Mouse (Mus musculus): ENCODE measurements around the gene Traf3ip1. TPM values are rescaled to one million over a fixed set of nuclear protein-coding genes. Genes with fewer than 3 reads are reported as not detected.
A peak's percentile ranks its signal among the peaks of the same experiment; 100 is the strongest.

Traf3ip1 gene
- polyA plus RNA-seq, 1 experiment: 20.0 TPM

GRCm38 (mm10) chr1:91523759-91524158, 29.3 kb downstream of the Traf3ip1 start:
- 16% methylated on average over 10 of the region's 10 CpGs for WGBS
- TF ChIP-seq CTCF (IDR thresholded peaks at IDR 0.05; ENCODE audit: borderline replicate concordance, insufficient read depth, low read depth, low read length): peak; percentile 91
- no peak for TF ChIP-seq POLR2A (IDR thresholded peaks at IDR 0.05; ENCODE audit: borderline replicate concordance, insufficient read depth, low read length)
- peak; percentile 39 to 57 for DNase-seq
- H3K27ac ChIP-seq (ENCODE audit: insufficient read depth, low read length): no peak overlapping the region
- H3K27me3 ChIP-seq (ENCODE audit: control insufficient read depth, insufficient read depth, low read length): no peaks in the 10 kb centered on the region
- no peaks in the 10 kb centered on the region for H3K4me1 ChIP-seq (ENCODE audit: control insufficient read depth, insufficient read depth, low read length)
- no peak overlapping the region for H3K4me3 ChIP-seq (replicated peaks; ENCODE audit: insufficient read depth, low read depth, low read length)

GRCm38 (mm10) chr1:91525838-91526237, 31.4 kb downstream of the Traf3ip1 start:
- Histone ChIP-seq H3K4me1 (ENCODE audit: control insufficient read depth, insufficient read depth, low read length) (no peaks in the 10 kb centered on the region), H3K4me3 (replicated peaks; ENCODE audit: insufficient read depth, low read depth, low read length) (no peak overlapping the region), H3K27ac (ENCODE audit: insufficient read depth, low read length) (no peak overlapping the region), H3K27me3 (ENCODE audit: control insufficient read depth, insufficient read depth, low read length) (no peaks in the 10 kb centered on the region)
- WGBS: 22% methylated on average over 14 of the region's 14 CpGs
- no peak for DNase-seq
- TF ChIP-seq POLR2A (IDR thresholded peaks at IDR 0.05; ENCODE audit: borderline replicate concordance, insufficient read depth, low read length) (no peak), CTCF (IDR thresholded peaks at IDR 0.05; ENCODE audit: borderline replicate concordance, insufficient read depth, low read depth, low read length) (no peak)

- WGBS: 91% methylated on average over 9 of the region's 9 CpGs
- H3K27ac ChIP-seq (ENCODE audit: insufficient read depth, low read length): no peak overlapping the region
- H3K4me3 ChIP-seq (replicated peaks; ENCODE audit: insufficient read depth, low read depth, low read length): no peak overlapping the region
- TF ChIP-seq POLR2A (IDR thresholded peaks at IDR 0.05; ENCODE audit: borderline replicate concordance, insufficient read depth, low read length): no peak
- no peak for TF ChIP-seq CTCF (IDR thresholded peaks at IDR 0.05; ENCODE audit: borderline replicate concordance, insufficient read depth, low read depth, low read length)
- no peaks in the 10 kb centered on the region for H3K4me1 ChIP-seq (ENCODE audit: control insufficient read depth, insufficient read depth, low read length)
- no peak for DNase-seq
- H3K27me3 ChIP-seq (ENCODE audit: control insufficient read depth, insufficient read depth, low read length): no peaks in the 10 kb centered on the region
Measured at GRCm38 (mm10) chr1:91530166-91530565, 35.7 kb downstream of the Traf3ip1 start.

- Histone ChIP-seq H3K27me3 (ENCODE audit: control insufficient read depth, insufficient read depth, low read length) (no peaks in the 10 kb centered on the region), H3K4me3 (replicated peaks; ENCODE audit: insufficient read depth, low read depth, low read length) (no peak overlapping the region), H3K4me1 (ENCODE audit: control insufficient read depth, insufficient read depth, low read length) (no peaks in the 10 kb centered on the region), H3K27ac (ENCODE audit: insufficient read depth, low read length) (no peak overlapping the region)
- no peak for DNase-seq
- no peak for TF ChIP-seq CTCF (IDR thresholded peaks at IDR 0.05; ENCODE audit: borderline replicate concordance, insufficient read depth, low read depth, low read length)
- TF ChIP-seq POLR2A (IDR thresholded peaks at IDR 0.05; ENCODE audit: borderline replicate concordance, insufficient read depth, low read length): no peak
- WGBS: 81% methylated on average over 4 of the region's 4 CpGs
Measured at GRCm38 (mm10) chr1:91532243-91532642, 37.8 kb downstream of the Traf3ip1 start.

GRCm38 (mm10) chr1:91532892-91533291, 38.4 kb downstream of the Traf3ip1 start:
- H3K27me3 ChIP-seq (ENCODE audit: control insufficient read depth, insufficient read depth, low read length): no peaks in the 10 kb centered on the region
- WGBS: 80% methylated on average over 5 of the region's 5 CpGs

GRCm38 (mm10) chr1:91533483-91533882, 39.0 kb downstream of the Traf3ip1 start:
- Histone ChIP-seq H3K4me3 (replicated peaks; ENCODE audit: insufficient read depth, low read depth, low read length) (no peak overlapping the region), H3K27me3 (ENCODE audit: control insufficient read depth, insufficient read depth, low read length) (no peaks in the 10 kb centered on the region), H3K4me1 (ENCODE audit: control insufficient read depth, insufficient read depth, low read length) (no peaks in the 10 kb centered on the region), H3K27ac (ENCODE audit: insufficient read depth, low read length) (no peak overlapping the region)
- 55% methylated on average over 2 of the region's 2 CpGs for WGBS
- TF ChIP-seq CTCF (IDR thresholded peaks at IDR 0.05; ENCODE audit: borderline replicate concordance, insufficient read depth, low read depth, low read length) (no peak), POLR2A (IDR thresholded peaks at IDR 0.05; ENCODE audit: borderline replicate concordance, insufficient read depth, low read length) (no peak)
- no peak for DNase-seq

More at GRCm38 (mm10) chr1:91532892-91533291, 38.4 kb downstream of the Traf3ip1 start:
- DNase-seq: no peak
- no peak overlapping the region for H3K4me3 ChIP-seq (replicated peaks; ENCODE audit: insufficient read depth, low read depth, low read length)
- H3K4me1 ChIP-seq (ENCODE audit: control insufficient read depth, insufficient read depth, low read length): no peaks in the 10 kb centered on the region
- TF ChIP-seq CTCF (IDR thresholded peaks at IDR 0.05; ENCODE audit: borderline replicate concordance, insufficient read depth, low read depth, low read length) (no peak), POLR2A (IDR thresholded peaks at IDR 0.05; ENCODE audit: borderline replicate concordance, insufficient read depth, low read length) (no peak)
- H3K27ac ChIP-seq (ENCODE audit: insufficient read depth, low read length): no peak overlapping the region

- Histone ChIP-seq H3K27ac (ENCODE audit: insufficient read depth, low read length) (no peak overlapping the region), H3K4me1 (ENCODE audit: control insufficient read depth, insufficient read depth, low read length) (no peaks in the 10 kb centered on the region), H3K27me3 (ENCODE audit: control insufficient read depth, insufficient read depth, low read length) (no peaks in the 10 kb centered on the region), H3K4me3 (replicated peaks; ENCODE audit: insufficient read depth, low read depth, low read length) (no peak overlapping the region)
- WGBS: 64% methylated on average over 19 of the region's 19 CpGs
- no peak for TF ChIP-seq POLR2A (IDR thresholded peaks at IDR 0.05; ENCODE audit: borderline replicate concordance, insufficient read depth, low read length)
- TF ChIP-seq CTCF (IDR thresholded peaks at IDR 0.05; ENCODE audit: borderline replicate concordance, insufficient read depth, low read depth, low read length): 0 out of 2 replicates have a peak, but pooled peaks have one; percentile 10
- no peak for DNase-seq
Measured at GRCm38 (mm10) chr1:91533961-91534723, 39.7 kb downstream of the Traf3ip1 start.
